Mouse (Mus musculus) hematopoietic stem cell, adult 5-6 weeks (primary cell): ENCODE measurements around the gene Ick. TPM values are rescaled to one million over a fixed set of nuclear protein-coding genes. Genes with fewer than 3 reads are reported as not detected.
A peak's percentile ranks its signal among the peaks of the same experiment; 100 is the strongest.

Experiments used
- ATAC-seq, 2 experiments: fragments of 125-278 bp in 1 of 2; replicated peaks in 1 of 2; 2 replicates each; pipeline ENCODE4 v1.8.0; 2016 to 2017; ENCODE audit warnings: inconsistent platforms in 2 of 2, mild to moderate bottlenecking in 2 of 2, moderate number of reproducible peaks in 2 of 2, low read depth in 1 of 2, moderate TSS enrichment in 1 of 2; ENCODE audit not compliant: low FRiP score in 2 of 2, poor library complexity in 2 of 2, severe bottlenecking in 2 of 2, insufficient read depth in 1 of 2, low TSS enrichment in 1 of 2
- total RNA-seq: library from RNA; stranded (forward); fragments of 172-1452, 232-1000 nt; gene quantifications from 2 replicates; pipeline ENCODE4 v1.2.3, GENCODE M21; 2017

Ick gene
- total RNA-seq, 1 experiment from 2014 or later, result 19.2 TPM

DNA sequence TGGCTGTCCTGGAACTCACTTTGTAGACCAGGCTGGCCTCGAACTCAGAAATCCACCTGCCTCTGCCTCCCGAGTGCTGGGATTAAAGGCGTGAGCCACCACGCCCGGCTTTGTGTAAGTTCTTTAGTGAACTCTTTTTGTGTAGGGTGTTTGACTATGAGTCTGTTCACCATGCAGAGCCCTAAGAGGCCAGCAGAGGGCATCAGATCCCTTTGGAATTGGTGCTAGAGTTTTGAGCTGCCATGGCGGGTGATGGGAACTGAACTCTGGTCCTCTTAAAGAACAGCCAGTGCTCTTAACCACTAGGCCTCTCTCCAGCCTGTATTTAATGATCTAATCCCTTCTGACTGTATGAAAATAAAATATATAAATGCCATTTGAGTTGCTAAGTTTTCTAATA is 12.6 kb upstream of the Ick start:
- ATAC-seq, result no peak

DNA sequence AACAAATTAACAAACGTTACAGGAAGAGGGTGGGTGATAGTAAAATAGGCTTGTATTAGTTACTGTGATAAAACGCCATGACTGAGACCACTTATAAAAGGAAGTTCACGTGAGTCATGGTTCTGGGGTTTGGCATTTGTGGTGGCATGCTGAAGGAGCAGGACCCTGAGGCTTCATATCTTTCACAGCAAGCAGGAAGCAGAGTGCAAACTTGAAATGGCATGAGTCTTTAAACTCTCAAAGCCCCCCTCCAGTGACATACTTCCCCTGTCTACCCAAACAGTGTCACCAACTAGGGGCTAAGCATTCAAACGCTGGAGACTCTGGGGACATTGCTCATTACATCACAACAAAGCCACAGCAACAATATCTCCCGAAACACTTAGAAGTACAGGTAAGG is 8.0 kb upstream of the Ick start:
- ATAC-seq, result peak; percentile 90 to 95

DNA sequence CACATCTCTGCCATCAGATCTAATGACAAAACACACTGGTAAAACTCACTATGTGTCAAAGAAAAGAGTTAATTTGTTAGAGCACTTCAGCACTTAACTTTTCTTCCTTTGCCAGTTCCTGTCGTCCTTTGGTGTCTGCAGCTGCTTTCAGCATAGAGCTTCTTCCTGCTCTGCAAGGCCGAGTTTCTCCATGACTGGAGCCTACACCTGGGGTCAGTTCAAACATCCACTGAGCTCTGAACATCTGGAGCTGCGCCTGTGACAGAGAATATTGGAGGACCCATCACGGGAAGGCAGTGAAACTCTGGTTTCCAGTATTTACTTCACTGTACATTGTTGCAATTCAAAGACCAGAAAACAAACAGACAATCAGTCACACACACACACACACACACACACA is 7.6 kb upstream of the Ick start:
- ATAC-seq, result no peak

DNA sequence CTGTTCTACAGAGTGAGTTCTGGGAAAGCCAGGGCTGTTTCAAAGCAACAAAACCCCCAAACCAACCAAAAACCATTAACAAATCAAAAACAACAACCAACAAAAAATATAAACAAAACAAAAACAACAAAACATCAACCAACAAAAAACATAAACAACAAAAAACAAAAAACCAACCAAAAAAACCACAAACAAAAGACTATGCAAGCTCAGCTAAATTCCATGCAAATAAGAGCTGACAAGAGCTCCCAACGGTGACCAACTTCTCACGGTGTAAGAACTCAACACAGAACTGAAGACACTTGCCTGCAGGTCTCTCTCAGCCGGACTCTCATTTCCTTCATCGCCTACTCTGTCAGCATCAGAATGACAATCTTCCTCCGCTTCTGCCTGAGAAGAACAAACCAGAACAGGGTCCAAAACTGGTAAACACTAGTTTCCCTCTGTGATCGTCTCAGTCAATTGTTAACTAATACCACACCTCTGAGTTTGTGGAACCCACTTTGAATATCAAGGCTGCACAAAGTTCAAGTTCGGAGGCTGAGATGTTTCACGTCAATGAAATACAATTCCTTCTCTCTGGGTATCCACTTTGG is 4.9 kb upstream of the Ick start:
- no peak for ATAC-seq

DNA sequence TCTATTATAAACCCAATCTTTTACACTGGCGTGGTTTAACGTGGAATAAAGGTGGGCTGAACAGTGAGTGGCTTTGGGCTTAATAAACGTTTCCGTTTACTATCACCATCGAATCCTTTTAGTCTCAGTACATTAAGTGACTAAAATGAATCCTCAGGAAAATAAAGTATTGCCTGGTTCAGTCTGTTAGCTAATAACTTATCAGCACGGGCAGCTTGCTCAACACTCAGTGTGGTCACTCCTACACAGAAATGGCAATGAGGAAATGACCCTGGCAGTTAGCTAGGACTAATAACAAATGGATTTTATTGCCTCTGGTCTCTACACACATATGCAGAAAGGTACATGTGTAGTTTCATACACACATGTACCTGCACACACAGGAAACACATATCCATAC is 4.0 kb upstream of the Ick start:
- no peak for ATAC-seq

DNA sequence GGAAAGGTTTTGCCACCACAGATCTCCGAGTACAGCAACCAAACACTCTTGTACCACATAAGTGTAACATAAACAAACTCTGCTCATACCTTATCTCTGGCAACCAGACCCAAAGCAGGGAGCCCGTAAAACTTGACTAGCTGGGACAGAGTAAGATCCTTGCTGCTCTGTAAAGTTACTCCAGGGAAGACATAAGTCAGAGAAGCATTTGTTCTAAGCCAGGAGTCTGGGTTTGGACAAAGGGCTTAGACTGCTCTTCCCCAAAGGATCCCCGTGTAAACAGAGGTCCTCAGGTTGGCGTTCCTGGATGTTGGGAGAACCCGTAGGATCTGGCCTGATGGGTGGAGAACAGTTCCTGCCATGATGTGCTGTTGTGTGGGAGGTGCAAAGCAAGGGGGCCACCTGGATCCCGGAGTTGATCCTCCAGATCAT is 3.5 kb upstream of the Ick start:
- ATAC-seq, result no peak

DNA sequence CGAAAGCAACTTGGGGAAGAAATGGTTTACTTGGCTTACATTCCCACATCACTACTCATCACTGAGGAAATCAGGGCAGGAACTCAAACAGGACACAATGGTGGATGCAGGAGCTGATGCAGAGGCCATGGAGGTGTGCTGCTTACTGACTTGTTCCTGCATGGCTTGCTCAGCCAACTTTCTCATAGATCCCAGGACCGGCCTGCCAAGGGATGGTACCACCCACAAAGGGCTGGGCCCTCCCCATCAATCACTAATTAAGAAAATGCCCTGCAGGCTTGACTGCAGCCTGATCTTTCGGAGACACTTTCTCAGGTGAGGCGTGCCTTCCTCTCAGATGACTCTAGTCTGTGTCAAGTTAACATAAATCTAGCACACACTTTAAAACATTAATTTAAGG is 2.2 kb upstream of the Ick start:
- no peak for ATAC-seq

DNA sequence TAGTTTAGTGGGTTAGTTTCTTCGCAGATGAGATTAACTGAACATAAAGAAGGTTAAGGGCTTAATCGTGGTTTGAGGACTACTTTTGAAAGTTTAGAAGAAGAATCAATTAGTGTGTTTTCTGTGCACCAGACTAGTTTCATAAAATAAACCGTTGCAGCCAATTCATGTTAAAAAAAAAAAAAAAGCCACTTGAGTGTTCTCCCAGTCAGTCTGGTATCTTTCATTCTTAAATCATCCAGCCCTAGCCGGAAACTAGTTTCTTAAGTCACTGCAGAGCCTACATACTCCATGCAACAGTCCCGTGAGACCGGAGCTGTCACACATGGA is 1.4 kb upstream of the Ick start:
- ATAC-seq, result no peak

DNA sequence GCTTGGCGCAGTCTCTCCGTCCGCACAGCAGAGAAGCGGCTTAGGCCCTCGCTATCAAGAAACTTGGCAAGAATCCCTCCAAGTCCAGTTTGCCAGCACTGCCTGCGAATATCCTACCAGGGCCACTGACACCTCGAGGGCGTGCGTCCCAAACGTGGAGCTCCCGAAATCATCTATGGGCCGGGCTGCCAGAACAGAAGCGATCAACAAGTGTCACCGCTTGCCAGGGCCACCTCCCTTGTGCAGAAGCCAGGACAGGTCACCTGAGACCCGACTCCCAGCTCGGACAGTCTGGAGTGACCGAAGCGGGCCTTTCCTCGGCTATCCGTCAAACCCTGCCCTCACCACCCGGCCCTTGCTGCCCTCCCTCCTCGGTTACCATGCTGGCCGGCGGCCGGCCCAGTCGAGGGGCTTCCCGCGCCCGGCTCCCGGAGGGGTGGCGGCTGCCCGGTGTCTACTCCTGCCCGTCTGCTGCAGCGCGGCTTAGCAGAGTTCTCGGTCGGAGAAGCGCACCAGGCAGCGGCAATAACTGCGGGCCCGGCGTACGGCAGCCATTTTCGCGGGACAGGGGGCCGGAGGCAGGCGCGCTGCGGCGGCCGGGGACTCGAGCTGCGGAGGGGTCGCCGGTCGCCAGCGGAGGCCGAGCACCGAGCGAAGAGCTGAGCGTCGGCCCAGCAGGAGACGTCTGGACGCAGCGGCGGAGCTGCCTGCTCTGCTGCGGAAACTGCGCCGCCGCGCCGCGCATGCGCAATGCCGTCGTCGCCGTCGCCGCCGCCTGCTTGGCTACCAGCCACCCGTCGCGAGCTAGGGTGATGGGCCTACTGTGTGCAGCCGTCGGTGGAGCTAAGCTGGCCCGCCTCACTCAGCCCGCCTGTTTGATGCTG is 838 bp upstream of the Ick start:
- peak in 1 of 2 experiments; percentile 35; a peak in 2 of 4 replicates for ATAC-seq

DNA sequence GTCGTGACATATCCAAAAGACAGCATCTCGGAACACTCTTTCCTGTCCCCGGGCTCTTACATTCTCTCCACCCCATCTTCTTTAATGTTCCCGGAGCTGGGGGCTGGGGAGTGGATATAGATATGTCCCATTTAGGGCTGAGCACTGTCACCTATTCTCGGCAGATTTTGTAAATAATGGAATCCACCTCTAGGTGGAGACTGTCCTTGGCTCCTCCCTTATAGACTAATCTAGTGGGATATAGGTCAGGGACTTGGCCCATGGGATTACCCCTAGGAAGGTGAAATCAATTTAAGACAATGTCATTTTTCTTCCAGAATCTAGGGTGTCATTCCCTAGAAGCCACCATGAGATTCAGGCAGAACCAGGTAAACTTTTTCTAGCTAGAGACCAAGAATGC is 664 bp downstream of the Ick start:
- ATAC-seq, result no peak

DNA sequence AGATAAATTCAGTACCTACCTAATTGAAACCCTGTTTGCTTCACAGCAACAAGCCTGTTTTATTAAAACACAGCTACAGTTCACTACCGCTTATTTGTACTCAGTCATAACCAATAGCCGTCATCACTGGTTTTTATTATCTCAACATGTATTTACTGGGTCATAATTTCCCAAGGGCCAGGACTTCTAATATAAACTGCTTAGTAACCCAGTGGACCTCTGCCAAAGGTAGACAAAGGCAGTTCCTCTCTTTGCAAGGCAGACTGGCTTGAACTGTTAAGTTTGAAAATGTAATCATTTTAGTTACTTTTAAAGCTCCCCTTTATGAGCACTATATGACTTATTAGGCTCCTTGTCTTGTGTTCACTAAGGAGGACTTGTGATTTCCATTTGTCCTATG is 2.5 kb downstream of the Ick start:
- no peak for ATAC-seq

DNA sequence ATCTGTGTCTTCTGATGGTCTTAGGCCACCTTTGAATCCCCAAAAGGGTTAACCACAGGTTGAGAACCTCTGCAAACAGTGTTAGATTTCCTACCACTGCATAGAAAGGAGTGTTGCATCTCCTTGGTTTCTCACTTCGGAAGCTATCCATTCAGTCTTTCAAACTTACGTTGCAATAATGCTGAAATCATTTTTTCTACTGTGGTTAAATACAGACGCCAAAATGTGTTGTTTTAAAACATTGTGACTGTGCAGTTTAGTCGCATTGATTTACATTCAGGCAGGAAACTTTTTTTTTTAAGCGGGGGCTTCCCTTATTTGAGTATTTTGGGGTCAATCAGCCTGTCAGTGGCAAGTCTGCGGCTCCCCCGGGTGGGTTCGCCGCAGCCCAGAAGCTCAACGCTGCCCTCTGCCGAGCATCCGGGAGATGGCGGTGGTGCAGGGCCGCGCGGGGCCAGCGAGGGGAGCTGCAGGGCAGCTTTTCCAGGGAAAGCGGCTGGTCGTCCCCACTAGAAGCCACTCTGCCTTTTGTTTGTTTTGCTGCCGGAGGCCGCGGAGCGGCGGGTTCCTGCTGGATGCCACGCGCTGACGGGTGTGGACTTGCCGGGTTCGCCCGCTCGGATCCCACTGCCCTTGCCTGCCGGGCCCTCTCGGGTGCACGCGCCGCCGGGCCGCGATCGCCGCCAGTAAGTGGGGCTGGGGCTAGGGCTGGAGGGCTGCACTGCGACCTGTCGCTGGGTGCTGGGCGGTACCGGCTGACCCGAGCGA is 4.0 kb downstream of the Ick start:
- ATAC-seq, result peak; percentile 73 to 75

DNA sequence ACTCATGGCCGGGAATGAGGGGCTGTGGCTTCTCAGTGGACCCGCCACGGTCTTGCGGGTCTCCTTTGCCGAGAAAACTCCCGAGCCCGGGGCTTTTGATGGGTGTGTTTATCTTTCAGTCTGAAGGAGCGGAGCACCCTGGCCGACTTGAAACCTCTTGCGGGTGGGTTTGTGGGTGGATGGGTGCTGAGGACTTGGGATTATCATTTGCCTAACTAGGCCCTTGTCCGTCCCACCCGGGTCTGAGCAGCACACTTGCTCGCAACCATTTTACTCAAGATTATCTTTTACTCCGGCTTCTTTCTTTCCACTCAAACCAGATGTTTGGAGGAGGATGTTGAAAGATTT is 4.5 kb downstream of the Ick start:
- ATAC-seq, result 0 out of 4 replicates have a peak, but pooled peaks of 1 of the 2 experiments have one; percentile 1

DNA sequence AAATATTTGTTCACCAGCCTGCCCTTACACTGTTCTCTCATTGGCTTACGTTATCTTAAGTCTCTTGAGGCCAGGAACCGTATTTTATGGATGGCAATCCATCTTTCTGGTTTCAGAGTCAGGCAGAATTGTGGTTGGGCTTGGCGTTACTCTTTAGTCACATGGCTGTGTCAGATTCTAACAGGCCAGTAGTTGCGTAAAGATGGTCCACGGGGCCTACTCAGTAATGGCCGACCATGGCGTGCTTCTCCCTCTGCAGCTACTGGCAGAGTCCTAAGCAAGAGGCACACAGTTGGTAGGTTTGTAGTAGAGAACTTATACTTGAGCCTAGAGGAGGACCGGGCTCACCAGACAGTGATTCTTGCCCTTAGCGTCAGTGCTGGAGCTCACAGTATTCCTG is 6.8 kb downstream of the Ick start:
- ATAC-seq, result no peak

DNA sequence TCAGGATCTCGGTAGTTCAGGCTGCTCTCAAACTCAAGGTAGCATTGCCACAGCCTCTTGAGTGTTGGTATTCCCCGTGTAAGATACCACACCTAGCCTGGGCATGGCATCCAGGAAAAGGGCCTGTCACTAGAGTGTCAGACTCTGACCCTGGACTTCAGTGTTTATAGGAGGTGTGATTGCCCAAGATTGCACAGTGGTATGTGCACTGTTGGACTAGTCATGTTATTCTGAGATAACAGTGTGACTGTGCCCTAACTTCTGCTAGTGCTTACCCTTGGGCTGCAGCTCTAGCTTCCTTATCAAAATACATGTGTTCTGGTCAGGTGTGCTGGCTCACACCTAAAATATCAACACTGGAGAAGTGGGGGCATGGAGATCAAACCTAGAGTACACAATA is 8.7 kb downstream of the Ick start:
- no peak for ATAC-seq

DNA sequence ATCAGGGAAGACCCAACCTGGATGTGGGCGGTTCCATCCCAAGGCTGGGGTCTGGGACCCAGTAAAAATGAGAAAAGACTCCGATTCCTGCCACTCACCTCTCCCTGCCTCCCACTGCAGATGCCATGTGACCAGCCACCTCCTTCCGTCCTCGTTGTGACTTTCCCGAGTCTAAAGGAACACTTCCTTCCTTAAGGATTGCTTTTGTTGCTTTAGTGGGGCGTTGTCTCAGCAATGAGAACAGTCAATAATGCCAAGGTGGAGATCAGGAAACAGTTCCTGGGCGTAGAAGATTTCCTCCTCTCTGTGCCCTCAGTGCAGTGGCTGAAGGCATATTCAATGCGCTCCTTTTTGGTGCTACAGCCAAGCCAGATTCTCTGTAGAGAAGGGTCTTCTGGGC is 12.4 kb downstream of the Ick start:
- no peak for ATAC-seq

DNA sequence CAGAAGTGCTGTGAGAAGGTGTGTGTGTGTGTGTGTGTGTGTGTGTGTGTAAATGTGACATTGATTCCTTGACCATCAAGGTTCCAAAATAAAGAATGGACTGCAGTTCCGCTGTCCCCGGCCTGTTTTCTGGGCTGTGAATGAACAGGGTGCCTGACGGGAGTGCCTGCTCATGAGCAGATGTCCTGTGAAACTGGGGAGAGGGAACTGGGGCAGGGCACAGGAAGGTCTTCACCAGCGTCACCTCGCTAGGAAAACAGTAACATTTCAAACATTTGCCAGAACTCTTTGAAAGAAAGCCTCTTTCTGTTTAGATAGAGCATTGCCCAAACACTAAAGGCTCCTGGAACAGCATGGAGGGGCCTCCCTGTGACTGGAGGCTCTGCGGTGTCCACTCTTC is 13.0 kb downstream of the Ick start:
- no peak for ATAC-seq

DNA sequence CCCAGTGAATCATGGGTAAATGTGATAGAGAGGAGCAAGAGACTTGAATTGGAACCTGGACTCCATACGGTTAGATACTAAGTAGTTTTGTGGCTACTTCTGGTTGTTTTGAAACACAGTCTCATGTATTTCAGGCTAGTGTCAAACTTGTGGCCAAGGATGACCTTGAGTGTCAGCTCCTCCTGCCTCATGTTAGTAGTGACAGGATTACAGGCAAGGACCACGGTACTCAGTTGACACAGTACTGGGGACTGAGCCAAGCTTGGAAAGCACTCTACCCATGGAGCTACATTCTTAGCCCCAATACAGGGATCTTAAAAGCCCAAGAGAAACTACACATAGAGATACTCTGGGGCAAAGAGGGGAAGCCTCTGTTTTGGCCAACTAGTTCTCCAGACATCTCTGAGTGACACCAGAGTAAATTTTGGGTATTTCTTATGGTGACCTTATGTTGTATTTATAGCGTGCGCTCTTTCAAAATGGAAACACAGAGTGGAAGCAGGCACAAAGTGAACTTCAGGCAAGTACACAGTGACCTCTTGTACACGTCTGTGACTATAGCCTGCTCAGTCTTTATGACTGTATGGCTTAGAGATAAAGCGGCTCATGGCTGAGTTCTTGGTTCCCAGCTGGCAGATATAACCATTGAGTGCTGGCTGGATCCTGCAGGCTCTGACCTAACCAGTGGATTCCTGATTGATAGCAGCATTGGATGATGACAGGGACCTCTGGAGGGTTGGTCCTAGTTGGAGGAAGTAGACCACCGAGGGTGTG is 14.1 kb downstream of the Ick start:
- no peak for ATAC-seq
